ENCODE assay signal across 10 mouse cellular contexts in genomic region chr9:101110013-101110412, GRCm38 (mm10). TPM values are rescaled to one million over a fixed set of nuclear protein-coding genes. Genes with fewer than 3 reads are reported as not detected.
DNase-seq lines count a peak whose midpoint lies in the region; ATAC-seq and TF ChIP-seq lines count a peak whose summit lies in the region.
"Had no signal": no experiment of that assay in that cellular context is flagged by ENCODE, and none has a peak within 500 bp of the region (broad histone marks: within the 10 kb centered on the region; RNA-seq: fewer than 3 reads in every experiment).

No protein-coding gene starts in this region.

- H3K36me3 ChIP-seq in hindbrain, embryonic 14.5 days (replicated peaks; ENCODE audit: control insufficient read depth, insufficient read depth), result peaks cover 26% of the 10 kb centered on the region
- H3K36me3 ChIP-seq in lung, embryonic 15.5 days, result peaks cover 8% of the 10 kb centered on the region

- no peak overlapping the region for H3K4me3 ChIP-seq in hindbrain, embryonic 14.5 days (replicated peaks; ENCODE audit: low read length)
- no peak overlapping the region for H3K4me3 ChIP-seq in lung, embryonic 15.5 days
- H3K4me3 ChIP-seq in layer of hippocampus, adult 2 months, result no peak overlapping the region

- WGBS in hindbrain, embryonic 14.5 days, result 50% methylated on average over 3 of the region's 3 CpGs
- 8% methylated on average over 3 of the region's 3 CpGs for WGBS in lung, embryonic 15.5 days

- H3K27me3 ChIP-seq in hindbrain, embryonic 14.5 days (ENCODE audit: control insufficient read depth, insufficient read depth, low read length), result no peaks in the 10 kb centered on the region
- no peaks in the 10 kb centered on the region for H3K27me3 ChIP-seq in lung, embryonic 15.5 days

- no peak for TF ChIP-seq CTCF in layer of hippocampus, adult 2 months (conservative IDR thresholded peaks at IDR 0.05)

- no peak overlapping the region for H3K9ac ChIP-seq in hindbrain, embryonic 14.5 days
- no peak overlapping the region for H3K9ac ChIP-seq in lung, embryonic 15.5 days
- H3K9ac ChIP-seq: liver, embryonic 14.5 days had no signal

- no peaks in the 10 kb centered on the region for H3K9me3 ChIP-seq in hindbrain, embryonic 14.5 days (ENCODE audit: control insufficient read depth, low read length)
- no peaks in the 10 kb centered on the region for H3K9me3 ChIP-seq in lung, embryonic 15.5 days

- intact Hi-C loops in heart, postnatal 36 days (cut with DNase I), result no loop called here

- H3K4me2 ChIP-seq in hindbrain, embryonic 14.5 days (replicated peaks), result no peak overlapping the region
- no peak overlapping the region for H3K4me2 ChIP-seq in lung, embryonic 15.5 days

- peak; percentile 52 to 60 for DNase-seq in heart, adult 18-20 months
- no peak for DNase-seq in heart, postnatal 36 days
- peak; percentile 22 to 45 for DNase-seq in adrenal gland, postnatal 36 days
- DNase-seq in hindbrain, embryonic 14.5 days (ENCODE audit: low spot score), result peak; percentile 53
- DNase-seq in spleen, postnatal 36 days (ENCODE audit: low spot score in 2 of 2), result no peak
- DNase-seq in spleen, adult 12 weeks (ENCODE audit: low spot score), result no peak
- no peak for DNase-seq in layer of hippocampus, adult 2 months (ENCODE audit: low spot score in 2 of 2)
- DNase-seq: right cerebral cortex, postnatal 4 days had no signal

- no peak overlapping the region for H3K27ac ChIP-seq in hindbrain, embryonic 14.5 days
- no peak overlapping the region; the same call in 1 of the 2 replicates for H3K27ac ChIP-seq in lung, embryonic 15.5 days
- H3K27ac ChIP-seq in layer of hippocampus, adult 2 months, result no peak overlapping the region
- H3K27ac ChIP-seq: liver, embryonic 14.5 days had no signal

- no peak for ATAC-seq in hindbrain, embryonic 14.5 days (ENCODE audit: low FRiP score)
- ATAC-seq in lung, embryonic 15.5 days (ENCODE audit: borderline replicate concordance, extremely low read depth, low FRiP score, low TSS enrichment), result peak; percentile 67; the same call in 1 of the 2 replicates

- no peaks in the 10 kb centered on the region for H3K4me1 ChIP-seq in hindbrain, embryonic 14.5 days (replicated peaks; ENCODE audit: control insufficient read depth, insufficient read depth, low read length)
- peaks cover 11% of the 10 kb centered on the region for H3K4me1 ChIP-seq in lung, embryonic 15.5 days

RNA-seq across cellular contexts. Expression of gene Msl2, which starts 36.1 kb away (rescaled TPM):
- 10 to 100 TPM; 30.8 to 33.9 TPM for total RNA-seq in heart, adult 18-20 months (2021)
- total RNA-seq in heart, postnatal 36 days (2021), result 10 to 100 TPM; 32.1 to 38.5 TPM
- total RNA-seq in adrenal gland, postnatal 36 days (2021), result 10 to 100 TPM; 50.5 to 56.6 TPM
- 6.0 and 7.8 TPM in 2 replicates for polyA plus RNA-seq in hindbrain, embryonic 14.5 days (2014; fragmentation: Nextera tagmentation; extraction: Ambion mirVana)
- polyA plus RNA-seq in lung, embryonic 15.5 days (2015; fragmentation: Nextera tagmentation; extraction: Ambion mirVana), result 5.9 and 6.8 TPM in 2 replicates
- 10 to 100 TPM; 67.8 to 68.4 TPM for total RNA-seq in layer of hippocampus, adult 2 months (2021)

Comparison
In these comparisons a context has a peak if more than half of its experiments do, and no peak if none do; other contexts are left out.
1. DNase-seq: peak in heart, adult 18-20 months (2 of 2), adrenal gland, postnatal 36 days (2 of 2) and hindbrain, embryonic 14.5 days (single experiment); none in heart, postnatal 36 days (0 of 2), spleen, postnatal 36 days (0 of 2), spleen, adult 12 weeks (single experiment) and layer of hippocampus, adult 2 months (0 of 2).